Comparison of ENCODE assay signal across 13 mouse cellular contexts in the genomic region with DNA sequence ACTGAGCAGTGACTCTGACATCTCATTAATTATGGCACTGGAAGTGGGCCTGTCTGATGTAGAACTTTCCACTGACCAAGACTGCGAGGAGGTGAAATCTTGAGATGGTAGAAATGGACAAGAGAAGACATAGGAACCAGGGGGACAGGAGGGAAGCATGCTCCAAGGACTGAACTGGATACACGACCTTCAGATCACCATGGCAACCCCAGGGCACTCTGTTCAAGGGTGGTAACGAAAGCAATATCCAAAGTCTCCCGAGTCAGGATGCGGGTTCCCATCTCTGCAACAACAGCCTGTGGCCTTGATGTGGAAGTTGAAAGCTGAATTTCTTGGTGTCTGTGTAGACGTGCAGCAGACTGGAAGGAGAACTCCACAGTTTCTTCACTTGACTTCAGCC.
"Had no signal": no experiment of that assay in that cellular context is flagged by ENCODE, and none has a peak within 500 bp of the region (broad histone marks: within the 10 kb centered on the region; RNA-seq: fewer than 3 reads in every experiment).

No protein-coding gene starts in this region.

- DNase-seq: lung, adult 18-20 months; lung, embryonic 14.5 days; lung, postnatal 10 days; lung, postnatal 4 days; midbrain, embryonic 14.5 days; retina, postnatal 1 day; right cerebral cortex, adult 18-20 months; right cerebral cortex, postnatal 25 days; right cerebral cortex, postnatal 4 days; spleen, adult 18-20 months; thymus, adult 18-20 months; thymus, postnatal 14 days; thymus, postnatal 36 days had no signal
